Mouse (Mus musculus): ENCODE results near the gene Cers5. TPM values are rescaled to one million over a fixed set of nuclear protein-coding genes. Genes with fewer than 3 reads are reported as not detected.
A peak's percentile ranks its signal among the peaks of the same experiment; 100 is the strongest.

Cers5 gene
- polyA plus RNA-seq, 1 experiment from 2014 or later = 32.3 TPM

- Histone ChIP-seq H3K9me3 (ENCODE audit: control insufficient read depth, low read length) (no peaks in the 10 kb centered on the region), H3K4me1 (replicated peaks; ENCODE audit: control insufficient read depth, insufficient read depth, low read length) (peaks cover 3% of the 10 kb centered on the region; the same call in 1 of the 2 replicates), H3K4me2 (no peak overlapping the region), H3K36me3 (ENCODE audit: control insufficient read depth, insufficient read depth, low read length) (no peaks in the 10 kb centered on the region), H3K4me3 (ENCODE audit: low read depth, low read length) (no peak overlapping the region), H3K27me3 (replicated peaks; ENCODE audit: control insufficient read depth, insufficient read depth, low read length) (peaks cover 13% of the 10 kb centered on the region), H3K9ac (ENCODE audit: low read depth, low read length) (no peak overlapping the region), H3K27ac (ENCODE audit: low read depth, low read length) (no peak overlapping the region)
- 20% methylated on average over 4 of the region's 4 CpGs for WGBS
- DNase-seq (ENCODE audit: low spot score) (peak; percentile 30), ATAC-seq (replicated peaks; ENCODE audit: low FRiP score) (no peak)
Measured at GRCm38 (mm10) chr15:99690924-99691323, 81.8 kb downstream of the Cers5 start.

GRCm38 (mm10) chr15:99688712-99689111, 84.0 kb downstream of the Cers5 start:
- ATAC-seq (replicated peaks; ENCODE audit: low FRiP score) (no peak), DNase-seq (ENCODE audit: low spot score) (peak; percentile 39)
- no peak overlapping the region for H3K9ac ChIP-seq (ENCODE audit: low read depth, low read length)
- no peak overlapping the region for H3K27ac ChIP-seq (ENCODE audit: low read depth, low read length)
- H3K9me3 ChIP-seq (ENCODE audit: control insufficient read depth, low read length) = no peaks in the 10 kb centered on the region
- 3% methylated on average over 4 of the region's 4 CpGs for WGBS
- H3K27me3 ChIP-seq (replicated peaks; ENCODE audit: control insufficient read depth, insufficient read depth, low read length) = peaks cover 13% of the 10 kb centered on the region
- H3K36me3 ChIP-seq (ENCODE audit: control insufficient read depth, insufficient read depth, low read length) = no peaks in the 10 kb centered on the region
- peaks cover 3% of the 10 kb centered on the region; the same call in 1 of the 2 replicates for H3K4me1 ChIP-seq (replicated peaks; ENCODE audit: control insufficient read depth, insufficient read depth, low read length)
- no peak overlapping the region for H3K4me3 ChIP-seq (ENCODE audit: low read depth, low read length)
- no peak overlapping the region for H3K4me2 ChIP-seq

Other genes with a start within 250 kb of the Cers5 start
- 0.19 and 0.22 TPM in 2 replicates for gene Faim2, start 244.7 kb downstream of the Cers5 start, polyA plus RNA-seq (2014; fragmentation: Nextera tagmentation; extraction: Ambion mirVana)
- not detected in 2 replicates for gene Aqp2, start 193.8 kb downstream of the Cers5 start, polyA plus RNA-seq (2014; fragmentation: Nextera tagmentation; extraction: Ambion mirVana)
- 1.2 and 1.9 TPM in 2 replicates for gene Aqp5, start 182.1 kb downstream of the Cers5 start, polyA plus RNA-seq (2014; fragmentation: Nextera tagmentation; extraction: Ambion mirVana)
- not detected in 2 replicates for gene Aqp6, start 171.5 kb downstream of the Cers5 start, polyA plus RNA-seq (2014; fragmentation: Nextera tagmentation; extraction: Ambion mirVana)
- gene Racgap1, start 121.2 kb downstream of the Cers5 start, polyA plus RNA-seq (2014; fragmentation: Nextera tagmentation; extraction: Ambion mirVana) = 91.2 and 111 TPM in 2 replicates
- gene Asic1, start 102.5 kb downstream of the Cers5 start, polyA plus RNA-seq (2014; fragmentation: Nextera tagmentation; extraction: Ambion mirVana) = 2.3 TPM in 2 replicates
- gene Smarcd1, start 70.8 kb downstream of the Cers5 start, polyA plus RNA-seq (2014; fragmentation: Nextera tagmentation; extraction: Ambion mirVana) = 26.7 and 28.5 TPM in 2 replicates
- not detected in 2 replicates for gene Gm17349, start 67.4 kb downstream of the Cers5 start, polyA plus RNA-seq (2014; fragmentation: Nextera tagmentation; extraction: Ambion mirVana)
- gene Gpd1, start 55.4 kb downstream of the Cers5 start, polyA plus RNA-seq (2014; fragmentation: Nextera tagmentation; extraction: Ambion mirVana) = 3.4 and 4.3 TPM in 2 replicates
- 134 and 153 TPM in 2 replicates for gene Cox14, start 47.3 kb downstream of the Cers5 start, polyA plus RNA-seq (2014; fragmentation: Nextera tagmentation; extraction: Ambion mirVana)
- 19.0 and 19.3 TPM in 2 replicates for gene Lima1, start 102.6 kb upstream of the Cers5 start, polyA plus RNA-seq (2014; fragmentation: Nextera tagmentation; extraction: Ambion mirVana)
- gene Fam186a, start 194.2 kb upstream of the Cers5 start, polyA plus RNA-seq (2014; fragmentation: Nextera tagmentation; extraction: Ambion mirVana) = not detected in 2 replicates
- 52.0 and 57.0 TPM in 2 replicates for gene Larp4, start 197.2 kb upstream of the Cers5 start, polyA plus RNA-seq (2014; fragmentation: Nextera tagmentation; extraction: Ambion mirVana)